Mouse (Mus musculus) neural tube, embryonic 13.5 days (tissue): Measurements from ENCODE around the gene Clcnkb. TPM values are rescaled to one million over a fixed set of nuclear protein-coding genes. Genes with fewer than 3 reads are reported as not detected.

ENCODE experiments used
- ATAC-seq: fragments of 200-750 bp; cut with Nextera tagmentation; 2 replicates; pipeline ENCODE4 v1.8.0; 2017; ENCODE audit warnings: low read depth, mild to moderate bottlenecking, moderate TSS enrichment, moderate library complexity
- H3K27ac ChIP-seq: fragments of 300-500 bp; sonication (generic); replicated peaks from 2 replicates; pipeline ENCODE4 v1.5.1; 2015; ENCODE audit warnings: moderate library complexity, mild to moderate bottlenecking, inconsistent platforms
- H3K27me3 ChIP-seq: fragments of 300-500 bp; sonication (generic); 2 replicates; pipeline ENCODE4 v1.6.1; 2015; ENCODE audit warnings: mild to moderate bottlenecking, inconsistent platforms
- H3K36me3 ChIP-seq: fragments of 300-500 bp; sonication (generic); 2 replicates; pipeline ENCODE4 v1.6.1; 2015; ENCODE audit warnings: mild to moderate bottlenecking, inconsistent platforms
- H3K4me1 ChIP-seq: fragments of 300-500 bp; sonication (generic); replicated peaks from 2 replicates; pipeline ENCODE4 v1.6.1; 2015; ENCODE audit warnings: inconsistent platforms
- H3K4me2 ChIP-seq: fragments of 300-500 bp; sonication (generic); 2 replicates; pipeline ENCODE4 v1.6.1; 2015; ENCODE audit warnings: inconsistent platforms, mild to moderate bottlenecking, moderate library complexity
- H3K4me3 ChIP-seq: fragments of 300-500 bp; sonication (generic); 2 replicates; pipeline ENCODE4 v1.5.1; 2015; ENCODE audit warnings: mild to moderate bottlenecking, inconsistent platforms
- H3K9ac ChIP-seq: fragments of 300-500 bp; sonication (generic); 2 replicates; pipeline ENCODE4 v1.6.1; 2015; ENCODE audit warnings: moderate library complexity, mild to moderate bottlenecking, inconsistent platforms
- H3K9me3 ChIP-seq: fragments of 300-500 bp; sonication (generic); 2 replicates; pipeline ENCODE4 v1.6.1; 2016; ENCODE audit warnings: inconsistent platforms
- WGBS: fragments of 180-500 bp; shearing (Covaris S2); methylation state at CpG from one replicate; pipeline ENCODE4 v1.1.7; 2015; 5-methylcytosine and 5-hydroxymethylcytosine counted together
- polyA plus RNA-seq: library from polyadenylated mRNA; unstranded; fragments of >200 nt; fragmentation: Nextera tagmentation; extraction: Ambion mirVana; gene quantifications from 2 replicates; pipeline ENCODE4 v1.2.1, GENCODE M21; 2015

The Clcnkb gene
- polyA plus RNA-seq, 1 experiment from 2014 or later: not detected

DNA sequence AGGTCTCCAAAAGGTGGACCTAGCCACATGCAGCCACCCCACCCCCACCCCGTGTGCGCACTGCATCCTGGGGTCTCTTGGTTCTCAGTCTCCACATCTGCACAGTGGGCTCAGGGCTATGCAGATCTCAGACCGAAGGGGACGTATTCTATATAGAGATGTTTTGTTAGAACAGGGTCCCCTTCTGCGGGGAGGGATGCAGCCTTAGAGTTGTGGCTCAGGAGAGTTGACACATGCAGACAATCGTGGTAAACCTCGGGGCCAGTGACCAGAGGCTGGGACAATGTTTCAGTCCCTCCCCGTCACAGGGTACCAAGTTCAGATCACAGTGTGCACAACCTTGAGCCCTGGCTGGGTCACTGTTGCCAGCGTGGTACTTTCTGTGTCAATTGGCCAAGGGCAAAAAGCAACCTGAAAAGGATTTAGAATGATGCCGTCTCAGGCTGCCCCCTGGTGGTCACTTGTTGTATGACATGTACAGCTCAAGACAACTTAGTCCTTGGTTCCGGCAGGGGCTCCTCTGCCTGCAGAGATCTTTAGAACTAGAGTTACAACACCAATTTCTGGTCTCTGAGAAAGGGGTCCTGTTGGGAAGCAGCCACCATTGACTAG is 52.8 kb downstream of the Clcnkb start:
- 31% methylated on average over 11 of the region's 11 CpGs for WGBS
- H3K27me3 ChIP-seq: peaks cover 55% of the 10 kb centered on the region
- ATAC-seq: no peak

DNA sequence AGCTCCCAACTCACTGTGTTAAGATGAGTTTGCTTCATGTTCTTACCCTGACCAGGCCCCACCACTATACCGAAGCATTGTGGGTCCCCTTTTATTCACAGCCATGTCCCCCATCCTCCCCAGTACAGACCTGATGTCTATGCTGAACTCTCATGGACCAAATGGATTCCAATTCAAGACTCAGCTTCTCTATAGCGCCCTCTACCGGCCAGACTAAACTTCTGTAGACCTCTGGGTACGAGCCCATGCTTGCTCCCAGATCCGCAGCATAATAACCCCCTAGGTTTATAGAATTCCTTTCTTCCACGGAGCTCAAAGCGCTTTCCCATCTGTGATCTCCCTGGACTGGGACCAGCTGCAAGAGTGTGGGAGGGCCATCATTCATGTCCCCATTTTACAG is 55.0 kb downstream of the Clcnkb start:
- no peak overlapping the region for H3K4me2 ChIP-seq
- H3K4me1 ChIP-seq: peaks cover 13% of the 10 kb centered on the region
- no peak overlapping the region for H3K27ac ChIP-seq
- no peak overlapping the region for H3K9ac ChIP-seq
- no peaks in the 10 kb centered on the region for H3K36me3 ChIP-seq
- H3K4me3 ChIP-seq: no peak overlapping the region
- H3K27me3 ChIP-seq: peaks cover 33% of the 10 kb centered on the region
- H3K9me3 ChIP-seq: no peaks in the 10 kb centered on the region
- no peak for ATAC-seq
- WGBS: 30% methylated on average over 7 of the region's 7 CpGs

More for the DNA sequence above, 52.8 kb downstream of the Clcnkb start:
- no peak overlapping the region for H3K4me3 ChIP-seq
- H3K4me2 ChIP-seq: 0 out of 2 replicates have a peak overlapping the region, but pooled peaks have one; percentile 16
- H3K9me3 ChIP-seq: no peaks in the 10 kb centered on the region
- H3K27ac ChIP-seq: no peak overlapping the region
- H3K36me3 ChIP-seq: no peaks in the 10 kb centered on the region
- H3K4me1 ChIP-seq: peaks cover 18% of the 10 kb centered on the region
- H3K9ac ChIP-seq: no peak overlapping the region

DNA sequence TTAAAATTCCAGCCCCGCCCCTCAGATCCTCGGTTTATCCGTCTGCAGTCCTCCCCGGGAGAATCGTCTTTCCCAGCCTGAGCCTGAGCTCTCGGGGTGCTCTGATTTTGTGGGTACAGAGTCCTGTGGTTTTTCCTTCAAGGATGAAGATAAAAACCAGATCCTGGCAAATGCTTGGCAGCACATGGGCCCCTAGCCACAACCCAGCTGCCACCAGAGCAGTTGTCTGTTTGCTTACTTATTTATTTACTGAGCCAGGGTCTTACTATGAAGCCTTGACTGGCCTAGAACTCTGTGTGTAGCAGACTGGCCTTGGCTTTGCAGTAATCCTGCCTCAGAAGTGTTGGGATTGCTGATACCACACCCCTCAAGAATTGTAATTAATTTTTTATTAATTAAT is 56.6 kb downstream of the Clcnkb start:
- Histone ChIP-seq H3K9ac (no peak overlapping the region), H3K9me3 (no peaks in the 10 kb centered on the region), H3K4me3 (no peak overlapping the region), H3K36me3 (no peaks in the 10 kb centered on the region), H3K27ac (no peak overlapping the region), H3K4me2 (no peak overlapping the region), H3K27me3 (peaks cover 17% of the 10 kb centered on the region), H3K4me1 (peaks cover 13% of the 10 kb centered on the region)
- 81% methylated on average over 6 of the region's 6 CpGs for WGBS
- ATAC-seq: no peak

DNA sequence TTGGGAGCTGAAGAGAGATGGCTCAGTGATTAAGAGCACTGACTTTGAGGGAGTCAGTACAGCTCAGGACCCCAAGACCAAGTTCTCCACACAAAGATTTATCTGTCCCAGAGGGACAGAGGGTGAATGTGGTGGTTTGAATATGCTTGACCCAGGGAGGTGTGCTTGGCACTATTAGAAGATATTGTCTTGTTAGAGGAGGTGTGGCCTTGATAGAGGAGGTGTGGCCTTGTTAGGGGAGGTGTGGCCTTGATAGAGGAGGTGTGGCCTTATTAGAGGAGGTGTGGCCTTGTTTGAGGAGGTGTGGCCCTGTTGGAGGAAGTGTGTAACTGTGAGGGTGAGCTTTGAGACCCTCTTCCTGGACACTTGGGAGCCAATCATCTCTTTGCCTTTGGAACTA is 58.0 kb downstream of the Clcnkb start:
- ATAC-seq: no peak
- Histone ChIP-seq H3K9me3 (no peaks in the 10 kb centered on the region), H3K4me1 (peaks cover 10% of the 10 kb centered on the region), H3K36me3 (no peaks in the 10 kb centered on the region), H3K9ac (no peak overlapping the region), H3K27ac (no peak overlapping the region), H3K27me3 (peaks cover 8% of the 10 kb centered on the region; the same call in 1 of the 2 replicates), H3K4me3 (no peak overlapping the region), H3K4me2 (no peak overlapping the region)

Other genes starting within 250 kb of the Clcnkb start
- gene Rsg1, start 202.1 kb downstream of the Clcnkb start, polyA plus RNA-seq: 6.4 and 7.0 TPM in 2 replicates
- gene Arhgef19, start 176.5 kb downstream of the Clcnkb start, polyA plus RNA-seq: 2.1 and 2.2 TPM in 2 replicates
- 1.7 and 2.2 TPM in 2 replicates for gene Epha2, start 114.8 kb downstream of the Clcnkb start, polyA plus RNA-seq
- 12.6 and 14.2 TPM in 2 replicates for gene Fam131c, start 47.8 kb downstream of the Clcnkb start, polyA plus RNA-seq
- gene Clcnka, start 17.3 kb downstream of the Clcnkb start, polyA plus RNA-seq: not detected in 2 replicates
- gene Hspb7, start 4.8 kb upstream of the Clcnkb start, polyA plus RNA-seq: not detected in 2 replicates
- not detected in 2 replicates for gene Srarp, start 20.1 kb upstream of the Clcnkb start, polyA plus RNA-seq
- 45.0 and 45.9 TPM in 2 replicates for gene Zbtb17, start 28.6 kb upstream of the Clcnkb start, polyA plus RNA-seq
- 13.8 and 19.5 TPM in 2 replicates for gene Spen, start 122.6 kb upstream of the Clcnkb start, polyA plus RNA-seq
- 32.1 and 36.6 TPM in 2 replicates for gene Fblim1, start 190.1 kb upstream of the Clcnkb start, polyA plus RNA-seq
- 0.31 TPM in 1 of 2 replicates, not detected in the other for gene Tmem82, start 202.6 kb upstream of the Clcnkb start, polyA plus RNA-seq
- 0.11 TPM in 1 of 2 replicates, not detected in the other for gene Slc25a34, start 207.8 kb upstream of the Clcnkb start, polyA plus RNA-seq
- 6.6 and 7.6 TPM in 2 replicates for gene Plekhm2, start 248.9 kb upstream of the Clcnkb start, polyA plus RNA-seq